28 mouse cellular contexts compared by ENCODE assay signal in genomic region chr4:81508776-81509175, GRCm38 (mm10).
"Had no signal": no experiment of that assay in that cellular context is flagged by ENCODE, and none has a peak within 500 bp of the region (broad histone marks: within the 10 kb centered on the region; RNA-seq: fewer than 3 reads in every experiment).

No protein-coding gene starts in this region.

- DNase-seq: gastrocnemius, postnatal 14 days; gastrocnemius, postnatal 36 days; heart, adult 11 months; heart, adult 2 months; heart, postnatal 14 days; heart, postnatal 36 days; kidney, adult 11 months; kidney, adult 2 months; kidney, adult 9 months; kidney, postnatal 25 days; layer of hippocampus, adult 9-11 months; layer of hippocampus, postnatal 36 days; left cerebral cortex, postnatal 4 days; liver, embryonic 13.5 days; lung, adult 18-20 months had no signal

- H3K4me3 ChIP-seq: heart, adult 2 months; heart, embryonic 13.5 days; heart, embryonic 15.5 days; hindbrain, embryonic 13.5 days; hindbrain, embryonic 15.5 days; kidney, embryonic 15.5 days; limb, embryonic 13.5 days; limb, embryonic 15.5 days; liver, embryonic 13.5 days; liver, embryonic 15.5 days had no signal

- H3K9ac ChIP-seq: heart, embryonic 13.5 days; heart, embryonic 15.5 days; hindbrain, embryonic 13.5 days; hindbrain, embryonic 15.5 days; kidney, embryonic 15.5 days; limb, embryonic 13.5 days; limb, embryonic 15.5 days; liver, embryonic 13.5 days; liver, embryonic 15.5 days had no signal

- H3K4me1 ChIP-seq: heart, embryonic 15.5 days; hindbrain, embryonic 13.5 days; hindbrain, embryonic 15.5 days; kidney, embryonic 15.5 days; liver, embryonic 13.5 days; liver, embryonic 15.5 days had no signal

- H3K27me3 ChIP-seq: heart, embryonic 13.5 days; heart, embryonic 15.5 days; hindbrain, embryonic 13.5 days; hindbrain, embryonic 15.5 days; kidney, embryonic 15.5 days; limb, embryonic 13.5 days; limb, embryonic 15.5 days; liver, embryonic 13.5 days; liver, embryonic 15.5 days had no signal

- H3K9me3 ChIP-seq: heart, embryonic 13.5 days; heart, embryonic 15.5 days; hindbrain, embryonic 13.5 days; hindbrain, embryonic 15.5 days; kidney, embryonic 15.5 days; limb, embryonic 13.5 days; limb, embryonic 15.5 days; liver, embryonic 13.5 days; liver, embryonic 15.5 days had no signal

- ATAC-seq: hindbrain, postnatal 0 days; intestine, embryonic 16.5 days had no signal

- H3K27ac ChIP-seq: heart, adult 2 months; heart, embryonic 13.5 days; heart, embryonic 15.5 days; hindbrain, embryonic 13.5 days; hindbrain, embryonic 15.5 days; hindbrain, postnatal 0 days; kidney, embryonic 15.5 days; kidney, postnatal 0 days; limb, embryonic 13.5 days; limb, embryonic 15.5 days; liver, embryonic 13.5 days; liver, embryonic 15.5 days had no signal

- H3K4me2 ChIP-seq: heart, embryonic 11.5 days; heart, embryonic 13.5 days; heart, embryonic 15.5 days; hindbrain, embryonic 13.5 days; hindbrain, embryonic 15.5 days; kidney, embryonic 15.5 days; limb, embryonic 13.5 days; limb, embryonic 15.5 days; liver, embryonic 11.5 days; liver, embryonic 13.5 days; liver, embryonic 15.5 days had no signal

- H3K36me3 ChIP-seq: heart, embryonic 13.5 days; heart, embryonic 15.5 days; hindbrain, embryonic 13.5 days; hindbrain, embryonic 15.5 days; kidney, embryonic 15.5 days; limb, embryonic 13.5 days; limb, embryonic 15.5 days; liver, embryonic 13.5 days; liver, embryonic 15.5 days had no signal
